Mouse (Mus musculus) neural tube, embryonic 13.5 days (tissue): ENCODE measurements around the gene Cpsf4. TPM values are rescaled to one million over a fixed set of nuclear protein-coding genes. Genes with fewer than 3 reads are reported as not detected.
"Not testable (repeated sequence)": the region's sequence is repeated elsewhere in the genome, so short reads cannot be mapped to it uniquely, and the experiment has no call there.

Experiments
- ATAC-seq: fragments of 200-750 bp; cut with Nextera tagmentation; 2 replicates; pipeline ENCODE4 v1.8.0; 2017; ENCODE audit warnings: low read depth, mild to moderate bottlenecking, moderate TSS enrichment, moderate library complexity
- H3K27ac ChIP-seq: fragments of 300-500 bp; sonication (generic); replicated peaks from 2 replicates; pipeline ENCODE4 v1.5.1; 2015; ENCODE audit warnings: moderate library complexity, mild to moderate bottlenecking, inconsistent platforms
- H3K27me3 ChIP-seq: fragments of 300-500 bp; sonication (generic); 2 replicates; pipeline ENCODE4 v1.6.1; 2015; ENCODE audit warnings: mild to moderate bottlenecking, inconsistent platforms
- H3K36me3 ChIP-seq: fragments of 300-500 bp; sonication (generic); 2 replicates; pipeline ENCODE4 v1.6.1; 2015; ENCODE audit warnings: mild to moderate bottlenecking, inconsistent platforms
- H3K4me1 ChIP-seq: fragments of 300-500 bp; sonication (generic); replicated peaks from 2 replicates; pipeline ENCODE4 v1.6.1; 2015; ENCODE audit warnings: inconsistent platforms
- H3K4me2 ChIP-seq: fragments of 300-500 bp; sonication (generic); 2 replicates; pipeline ENCODE4 v1.6.1; 2015; ENCODE audit warnings: inconsistent platforms, mild to moderate bottlenecking, moderate library complexity
- H3K4me3 ChIP-seq: fragments of 300-500 bp; sonication (generic); 2 replicates; pipeline ENCODE4 v1.5.1; 2015; ENCODE audit warnings: mild to moderate bottlenecking, inconsistent platforms
- H3K9ac ChIP-seq: fragments of 300-500 bp; sonication (generic); 2 replicates; pipeline ENCODE4 v1.6.1; 2015; ENCODE audit warnings: moderate library complexity, mild to moderate bottlenecking, inconsistent platforms
- H3K9me3 ChIP-seq: fragments of 300-500 bp; sonication (generic); 2 replicates; pipeline ENCODE4 v1.6.1; 2016; ENCODE audit warnings: inconsistent platforms
- WGBS: fragments of 180-500 bp; shearing (Covaris S2); methylation state at CpG from one replicate; pipeline ENCODE4 v1.1.7; 2015; 5-methylcytosine and 5-hydroxymethylcytosine counted together
- polyA plus RNA-seq: library from polyadenylated mRNA; unstranded; fragments of >200 nt; fragmentation: Nextera tagmentation; extraction: Ambion mirVana; gene quantifications from 2 replicates; pipeline ENCODE4 v1.2.1, GENCODE M21; 2015

Cpsf4 gene
- polyA plus RNA-seq, 1 experiment from 2014 or later, result 47.7 TPM

GRCm38 (mm10) chr5:145190373-145190772 lies 23.4 kb downstream of the Cpsf4 start:
- WGBS, result 63% methylated on average over 5 of the region's 5 CpGs
- peak overlapping the region; percentile 68 for H3K4me2 ChIP-seq
- no peak overlapping the region; the same call in 1 of the 2 replicates for H3K27ac ChIP-seq
- ATAC-seq, result no peak
- no peaks in the 10 kb centered on the region for H3K27me3 ChIP-seq
- H3K4me1 ChIP-seq, result peaks cover 22% of the 10 kb centered on the region
- H3K36me3 ChIP-seq, result peaks cover 50% of the 10 kb centered on the region
- peak overlapping the region; percentile 73 for H3K4me3 ChIP-seq
- H3K9ac ChIP-seq, result peak overlapping the region; percentile 91
- no peaks in the 10 kb centered on the region for H3K9me3 ChIP-seq

- peaks cover 22% of the 10 kb centered on the region for H3K4me1 ChIP-seq
- H3K9ac ChIP-seq, result peak overlapping the region; percentile 91
- ATAC-seq, result peak; percentile 88
- peak overlapping the region; percentile 73 for H3K4me3 ChIP-seq
- H3K36me3 ChIP-seq, result peaks cover 50% of the 10 kb centered on the region
- no peaks in the 10 kb centered on the region for H3K27me3 ChIP-seq
- under 1% methylated on average over 41 of the region's 41 CpGs for WGBS
- H3K27ac ChIP-seq, result peak overlapping the region; percentile 91
- peak overlapping the region; percentile 68 for H3K4me2 ChIP-seq
- no peaks in the 10 kb centered on the region for H3K9me3 ChIP-seq
Measured at GRCm38 (mm10) chr5:145190875-145191798, 24.1 kb downstream of the Cpsf4 start.

GRCm38 (mm10) chr5:145191962-145192361 lies 24.9 kb downstream of the Cpsf4 start, which contains the start of gene Atp5j2:
TSS of gene Atp5j2 (minus strand) at chr5:145192062.
- no peaks in the 10 kb centered on the region for H3K9me3 ChIP-seq
- peaks cover 22% of the 10 kb centered on the region for H3K4me1 ChIP-seq
- H3K9ac ChIP-seq, result peak within 1 kb of the TSS; percentile 91
- H3K4me2 ChIP-seq, result peak within 1 kb of the TSS; percentile 68
- peaks cover 48% of the 10 kb centered on the region for H3K36me3 ChIP-seq
- H3K4me3 ChIP-seq, result peak within 1 kb of the TSS; percentile 73
- ATAC-seq, result no peak
- no peaks in the 10 kb centered on the region for H3K27me3 ChIP-seq
- 89% methylated on average over 2 of the region's 2 CpGs for WGBS
- H3K27ac ChIP-seq, result peak within 1 kb of the TSS; percentile 91

- no peak for ATAC-seq
- 80% methylated on average over 7 of the region's 7 CpGs for WGBS
- Histone ChIP-seq H3K27me3 (no peaks in the 10 kb centered on the region), H3K27ac (no peak overlapping the region), H3K4me1 (peaks cover 27% of the 10 kb centered on the region), H3K4me2 (peak overlapping the region; percentile 98), H3K4me3 (peak overlapping the region; percentile 89), H3K36me3 (peaks cover 30% of the 10 kb centered on the region), H3K9ac (0 out of 2 replicates have a peak overlapping the region, but pooled peaks have one; percentile 91), H3K9me3 (no peaks in the 10 kb centered on the region)
Measured at GRCm38 (mm10) chr5:145200387-145200786, 33.4 kb downstream of the Cpsf4 start.

GRCm38 (mm10) chr5:145201321-145201991 lies 34.4 kb downstream of the Cpsf4 start, which contains the start of gene Zkscan14:
TSS of gene Zkscan14 (minus strand) at chr5:145201868.
- Histone ChIP-seq H3K36me3 (peaks cover 20% of the 10 kb centered on the region), H3K27ac (peak within 1 kb of the TSS; percentile 74), H3K9ac (peak within 1 kb of the TSS; percentile 91), H3K4me1 (peaks cover 35% of the 10 kb centered on the region), H3K9me3 (no peaks in the 10 kb centered on the region), H3K4me2 (peak within 1 kb of the TSS; percentile 98), H3K4me3 (peak within 1 kb of the TSS; percentile 89), H3K27me3 (no peaks in the 10 kb centered on the region)
- 1% methylated on average over 37 of the region's 37 CpGs for WGBS
- ATAC-seq, result no peak

- Histone ChIP-seq H3K27me3 (no peaks in the 10 kb centered on the region), H3K9ac (no peak overlapping the region), H3K27ac (no peak overlapping the region), H3K4me1 (peaks cover 35% of the 10 kb centered on the region), H3K4me2 (no peak overlapping the region), H3K9me3 (no peaks in the 10 kb centered on the region), H3K4me3 (no peak overlapping the region; the same call in 1 of the 2 replicates), H3K36me3 (peaks cover 18% of the 10 kb centered on the region)
- no peak for ATAC-seq
- 50% methylated on average over 3 of the region's 3 CpGs for WGBS
Measured at GRCm38 (mm10) chr5:145202446-145202845, 35.4 kb downstream of the Cpsf4 start.

- peak within 1 kb of the TSS; percentile 90 for H3K27ac ChIP-seq
- H3K9me3 ChIP-seq, result no peaks in the 10 kb centered on the region
- no peaks in the 10 kb centered on the region for H3K27me3 ChIP-seq
- H3K36me3 ChIP-seq, result peaks cover 14% of the 10 kb centered on the region
- peak; percentile 95 for ATAC-seq
- H3K9ac ChIP-seq, result peak within 1 kb of the TSS; percentile 70
- H3K4me2 ChIP-seq, result peak within 1 kb of the TSS; percentile 62
- under 1% methylated on average over 22 of the region's 22 CpGs for WGBS
- H3K4me3 ChIP-seq, result peak within 1 kb of the TSS; percentile 52
- peaks cover 35% of the 10 kb centered on the region for H3K4me1 ChIP-seq
Measured at GRCm38 (mm10) chr5:145203936-145204691, 37.1 kb downstream of the Cpsf4 start, which contains the start of gene Zkscan5. TSS of gene Zkscan5 (plus strand) at chr5:145204562.

GRCm38 (mm10) chr5:145205041-145205440 lies 38.0 kb downstream of the Cpsf4 start:
- peak overlapping the region; percentile 52 for H3K4me3 ChIP-seq
- peak overlapping the region; percentile 62 for H3K4me2 ChIP-seq
- H3K4me1 ChIP-seq, result peaks cover 26% of the 10 kb centered on the region
- H3K9ac ChIP-seq, result peak overlapping the region; percentile 70
- WGBS, result 18% methylated on average over 9 of the region's 9 CpGs
- H3K27me3 ChIP-seq, result no peaks in the 10 kb centered on the region
- no peak for ATAC-seq
- H3K27ac ChIP-seq, result no peak overlapping the region
- no peaks in the 10 kb centered on the region for H3K9me3 ChIP-seq
- H3K36me3 ChIP-seq, result peaks cover 24% of the 10 kb centered on the region

GRCm38 (mm10) chr5:145207385-145207784 lies 40.4 kb downstream of the Cpsf4 start:
- Histone ChIP-seq H3K27ac (no peak overlapping the region), H3K27me3 (no peaks in the 10 kb centered on the region), H3K4me3 (no peak overlapping the region), H3K9me3 (no peaks in the 10 kb centered on the region), H3K4me1 (peaks cover 13% of the 10 kb centered on the region), H3K36me3 (peaks cover 47% of the 10 kb centered on the region), H3K9ac (no peak overlapping the region), H3K4me2 (no peak overlapping the region)
- no peak for ATAC-seq
- 95% methylated on average over 6 of the region's 6 CpGs for WGBS

- Histone ChIP-seq H3K4me1 (peaks cover 13% of the 10 kb centered on the region), H3K27me3 (no peaks in the 10 kb centered on the region), H3K36me3 (peaks cover 53% of the 10 kb centered on the region), H3K9ac (no peak overlapping the region), H3K4me2 (no peak overlapping the region), H3K27ac (no peak overlapping the region), H3K4me3 (no peak overlapping the region), H3K9me3 (no peaks in the 10 kb centered on the region)
- 87% methylated on average over 6 of the region's 6 CpGs for WGBS
- no peak for ATAC-seq
Measured at GRCm38 (mm10) chr5:145207954-145208353, 40.9 kb downstream of the Cpsf4 start.

- Histone ChIP-seq H3K4me1 (peaks cover 13% of the 10 kb centered on the region), H3K36me3 (peaks cover 56% of the 10 kb centered on the region)
- ATAC-seq, H3K4me2 ChIP-seq, H3K27me3 ChIP-seq, H3K4me3 ChIP-seq, H3K27ac ChIP-seq, H3K9ac ChIP-seq, H3K9me3 ChIP-seq: not testable (repeated sequence)
- WGBS, result 37% methylated on average over 11 of the region's 11 CpGs
Measured at GRCm38 (mm10) chr5:145208391-145208790, 41.4 kb downstream of the Cpsf4 start.
